Mouse (Mus musculus) spleen, embryonic (tissue): ENCODE measurements around the gene Igfl3.

ENCODE experiments used
- CTCF ChIA-PET: fragments of 350-600 bp; sonication (Branson Sonifier 250); formaldehyde crosslinking; loops from one replicate; lab custom pipeline; 2022; lab: Charles Lee

The Igfl3 gene

GRCm38 (mm10) chr7:18176194-18176593 lies at the start of gene Igfl3:
Gene Igfl3, plus strand, starts transcription at chr7:18176494.
- CTCF ChIA-PET = no interaction called here

DNA sequence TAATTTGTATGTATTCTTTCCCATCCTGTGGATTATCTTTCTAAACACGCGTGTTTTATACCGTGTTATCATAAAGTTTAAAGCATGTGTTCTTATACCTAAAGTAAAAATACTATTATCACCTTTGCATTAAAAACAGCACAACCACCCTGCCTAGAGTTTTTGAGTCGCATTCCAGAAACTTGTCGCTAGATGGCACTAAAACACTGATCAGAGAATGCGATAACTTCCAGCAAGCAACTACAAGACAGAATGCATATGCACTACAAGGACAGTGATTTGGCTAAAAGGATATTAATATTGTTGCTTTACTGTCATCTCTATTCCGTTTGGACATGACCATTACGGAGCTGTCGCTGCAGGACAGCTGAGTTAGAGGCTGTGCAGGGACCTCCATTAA lies 34.6 kb downstream of the Igfl3 start:
- CTCF ChIA-PET = no interaction called here

- CTCF ChIA-PET = no interaction called here
Measured at GRCm38 (mm10) chr7:18214699-18215098, 38.4 kb downstream of the Igfl3 start.
